Mouse (Mus musculus): Measurements from ENCODE around the gene Gsdme. TPM values are rescaled to one million over a fixed set of nuclear protein-coding genes. Genes with fewer than 3 reads are reported as not detected.
A peak's percentile ranks its signal among the peaks of the same experiment; 100 is the strongest.

Gene Gsdme
- polyA plus RNA-seq (2012; rRNA removed) (4.2 and 4.7 TPM in 2 replicates), polyA plus RNA-seq (2014; fragmentation: Nextera tagmentation; extraction: Ambion mirVana) (34.3 and 37.0 TPM in 2 replicates)

- Histone ChIP-seq H3K27ac (replicated peaks; ENCODE audit: low read depth, low read length) (no peak within 1 kb of the TSS), H3K36me3 (ENCODE audit: control insufficient read depth, insufficient read depth, low read length) (no peaks in the 10 kb centered on the region), H3K27me3 (ENCODE audit: control insufficient read depth, insufficient read depth, low read length) (no peaks in the 10 kb centered on the region), H3K9me3 (ENCODE audit: control insufficient read depth, low read length) (no peaks in the 10 kb centered on the region), H3K9ac (ENCODE audit: low read depth, low read length, severe bottlenecking) (no peak within 1 kb of the TSS), H3K4me2 (replicated peaks; ENCODE audit: low read depth, low read length, severe bottlenecking) (no peak within 1 kb of the TSS), H3K4me3 (replicated peaks; ENCODE audit: low read length) (no peak within 1 kb of the TSS), H3K4me1 (ENCODE audit: control insufficient read depth, insufficient read depth, low read length) (peaks cover 6% of the 10 kb centered on the region; the same call in 1 of the 2 replicates)
- TF ChIP-seq POLR2A (IDR thresholded peaks at IDR 0.05; ENCODE audit: borderline replicate concordance, extremely low read depth, insufficient read depth, insufficient read length), result no peak
- ATAC-seq (ENCODE audit: low FRiP score, low read depth) (no peak), DNase-seq (ENCODE audit: low spot score) (no peak)
- 83% methylated on average over 6 of the region's 6 CpGs for WGBS
Measured at GRCm38 (mm10) chr6:50263670-50264069, at the start of gene Gsdme. TSS of gene Gsdme (minus strand) at chr6:50263862.

- H3K9ac ChIP-seq (ENCODE audit: low read depth, low read length, severe bottlenecking), result no peak overlapping the region
- DNase-seq (ENCODE audit: low spot score) (peak; percentile 86), ATAC-seq (ENCODE audit: low FRiP score, low read depth) (peak; percentile 65; the same call in 1 of the 2 replicates)
- no peaks in the 10 kb centered on the region for H3K4me1 ChIP-seq (ENCODE audit: control insufficient read depth, insufficient read depth, low read length)
- H3K4me2 ChIP-seq (replicated peaks; ENCODE audit: low read depth, low read length, severe bottlenecking), result no peak overlapping the region
- no peaks in the 10 kb centered on the region for H3K9me3 ChIP-seq (ENCODE audit: control insufficient read depth, low read length)
- no peak for TF ChIP-seq POLR2A (IDR thresholded peaks at IDR 0.05; ENCODE audit: borderline replicate concordance, extremely low read depth, insufficient read depth, insufficient read length)
- no peaks in the 10 kb centered on the region for H3K36me3 ChIP-seq (ENCODE audit: control insufficient read depth, insufficient read depth, low read length)
- 37% methylated on average over 4 of the region's 4 CpGs for WGBS
- no peak overlapping the region for H3K4me3 ChIP-seq (replicated peaks; ENCODE audit: low read length)
- no peak overlapping the region for H3K27ac ChIP-seq (replicated peaks; ENCODE audit: low read depth, low read length)
- H3K27me3 ChIP-seq (ENCODE audit: control insufficient read depth, insufficient read depth, low read length), result no peaks in the 10 kb centered on the region
Measured at GRCm38 (mm10) chr6:50312647-50313046, 49.0 kb upstream of the Gsdme start.

DNA sequence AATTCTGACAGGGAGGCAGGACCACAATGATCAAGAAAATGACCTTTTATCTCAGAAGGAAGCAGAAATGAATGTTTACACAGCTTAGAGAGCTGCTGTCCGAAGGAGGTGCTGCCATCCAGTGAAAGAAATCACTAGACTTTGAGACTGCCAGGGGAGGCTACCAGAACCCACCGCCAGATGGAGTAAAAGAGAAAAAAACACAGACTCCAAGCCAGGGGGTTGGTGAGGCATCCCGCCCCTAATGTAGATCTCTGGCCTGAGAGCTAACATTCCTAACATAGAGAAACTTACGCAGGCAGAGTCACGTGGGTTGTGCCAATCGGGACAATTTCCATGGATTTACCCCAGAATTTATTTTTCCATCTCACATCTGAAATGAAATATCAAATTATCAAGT is 45.4 kb upstream of the Gsdme start:
- peak; percentile 34 for DNase-seq (ENCODE audit: low spot score)
- no peaks in the 10 kb centered on the region for H3K4me1 ChIP-seq (ENCODE audit: control insufficient read depth, insufficient read depth, low read length)
- no peaks in the 10 kb centered on the region for H3K9me3 ChIP-seq (ENCODE audit: control insufficient read depth, low read length)
- no peaks in the 10 kb centered on the region for H3K27me3 ChIP-seq (ENCODE audit: control insufficient read depth, insufficient read depth, low read length)
- WGBS, result 39% methylated on average over 6 of the region's 6 CpGs
- H3K9ac ChIP-seq (ENCODE audit: low read depth, low read length, severe bottlenecking), result no peak overlapping the region
- H3K27ac ChIP-seq (replicated peaks; ENCODE audit: low read depth, low read length), result no peak overlapping the region
- peak; percentile 69 for ATAC-seq (ENCODE audit: low FRiP score, low read depth)
- no peak overlapping the region for H3K4me2 ChIP-seq (replicated peaks; ENCODE audit: low read depth, low read length, severe bottlenecking)
- TF ChIP-seq POLR2A (IDR thresholded peaks at IDR 0.05; ENCODE audit: borderline replicate concordance, extremely low read depth, insufficient read depth, insufficient read length), result no peak
- no peak overlapping the region for H3K4me3 ChIP-seq (replicated peaks; ENCODE audit: low read length)
- H3K36me3 ChIP-seq (ENCODE audit: control insufficient read depth, insufficient read depth, low read length), result peaks cover 3% of the 10 kb centered on the region; the same call in 1 of the 2 replicates

DNA sequence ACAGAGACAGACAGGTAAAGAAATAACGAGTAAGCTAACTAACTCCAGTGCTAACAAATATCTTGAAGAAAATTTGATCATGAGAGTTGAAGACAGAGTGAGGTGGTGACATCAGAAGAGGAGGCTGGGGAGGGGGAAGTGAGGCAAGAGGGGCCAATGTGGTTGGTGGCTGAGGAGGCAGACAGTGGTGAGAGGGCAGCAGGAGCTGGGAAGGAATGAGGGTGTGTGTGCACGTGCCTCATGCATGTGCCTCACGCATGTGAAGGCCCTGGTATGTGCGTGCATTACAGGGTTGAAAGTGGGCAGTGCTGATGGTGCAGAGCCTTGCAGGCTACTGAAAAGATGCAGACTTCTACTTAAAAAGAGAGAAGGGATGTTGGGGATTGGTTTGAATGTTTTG is 43.0 kb upstream of the Gsdme start:
- TF ChIP-seq POLR2A (IDR thresholded peaks at IDR 0.05; ENCODE audit: borderline replicate concordance, extremely low read depth, insufficient read depth, insufficient read length), result no peak
- ATAC-seq (ENCODE audit: low FRiP score, low read depth), result no peak
- H3K36me3 ChIP-seq (ENCODE audit: control insufficient read depth, insufficient read depth, low read length), result peaks cover 7% of the 10 kb centered on the region; the same call in 1 of the 2 replicates
- no peak overlapping the region for H3K4me3 ChIP-seq (replicated peaks; ENCODE audit: low read length)
- H3K4me1 ChIP-seq (ENCODE audit: control insufficient read depth, insufficient read depth, low read length), result no peaks in the 10 kb centered on the region
- H3K27ac ChIP-seq (replicated peaks; ENCODE audit: low read depth, low read length), result no peak overlapping the region
- H3K27me3 ChIP-seq (ENCODE audit: control insufficient read depth, insufficient read depth, low read length), result no peaks in the 10 kb centered on the region
- H3K9ac ChIP-seq (ENCODE audit: low read depth, low read length, severe bottlenecking), result no peak overlapping the region
- 83% methylated on average over 4 of the region's 4 CpGs for WGBS
- no peak for DNase-seq (ENCODE audit: low spot score)
- no peak overlapping the region for H3K4me2 ChIP-seq (replicated peaks; ENCODE audit: low read depth, low read length, severe bottlenecking)
- H3K9me3 ChIP-seq (ENCODE audit: control insufficient read depth, low read length), result no peaks in the 10 kb centered on the region

GRCm38 (mm10) chr6:50304949-50305491 is 41.4 kb upstream of the Gsdme start:
- no peak for TF ChIP-seq POLR2A (IDR thresholded peaks at IDR 0.05; ENCODE audit: borderline replicate concordance, extremely low read depth, insufficient read depth, insufficient read length)
- ATAC-seq (ENCODE audit: low FRiP score, low read depth) (no peak), DNase-seq (ENCODE audit: low spot score) (peak; percentile 64)
- WGBS, result 62% methylated on average over 4 of the region's 4 CpGs
- Histone ChIP-seq H3K27me3 (ENCODE audit: control insufficient read depth, insufficient read depth, low read length) (no peaks in the 10 kb centered on the region), H3K4me2 (replicated peaks; ENCODE audit: low read depth, low read length, severe bottlenecking) (no peak overlapping the region), H3K4me1 (ENCODE audit: control insufficient read depth, insufficient read depth, low read length) (no peaks in the 10 kb centered on the region), H3K9ac (ENCODE audit: low read depth, low read length, severe bottlenecking) (no peak overlapping the region), H3K9me3 (ENCODE audit: control insufficient read depth, low read length) (no peaks in the 10 kb centered on the region), H3K36me3 (ENCODE audit: control insufficient read depth, insufficient read depth, low read length) (peaks cover 7% of the 10 kb centered on the region; the same call in 1 of the 2 replicates), H3K4me3 (replicated peaks; ENCODE audit: low read length) (no peak overlapping the region), H3K27ac (replicated peaks; ENCODE audit: low read depth, low read length) (no peak overlapping the region)
